Mouse (Mus musculus): Measurements from ENCODE around the gene Olfr198.
"Not testable (repeated sequence)": the region's sequence is repeated elsewhere in the genome, so short reads cannot be mapped to it uniquely, and the experiment has no call there.

The Olfr198 gene

GRCm38 (mm10) chr16:59203433-59203832, at the start of gene Olfr198:
Olfr198 (minus strand) TSS chr16:59203533.
- not testable (repeated sequence) for DNase-seq

GRCm38 (mm10) chr16:59249684-59250083, 46.4 kb upstream of the Olfr198 start:
- DNase-seq, result no peak

GRCm38 (mm10) chr16:59219667-59220066, 16.3 kb upstream of the Olfr198 start, which contains the start of gene Olfr199:
Olfr199 (minus strand) TSS chr16:59219767.
- not testable (repeated sequence) for DNase-seq

- not testable (repeated sequence) for DNase-seq
These were observed 14.5 kb upstream of the Olfr198 start for GRCm38 (mm10) chr16:59217861-59218260.

- DNase-seq, result no peak
These were observed 33.0 kb downstream of the Olfr198 start, which contains the start of gene Olfr196 for GRCm38 (mm10) chr16:59170354-59170753. Olfr196 (minus strand) TSS chr16:59170454.

GRCm38 (mm10) chr16:59151996-59152395, 51.3 kb downstream of the Olfr198 start:
- no peak for DNase-seq

Measured in kidney, adult 11 months (tissue).